Mouse (Mus musculus) G1E (cell line): ENCODE data around the gene Mpig6b. TPM values are rescaled to one million over a fixed set of nuclear protein-coding genes. Genes with fewer than 3 reads are reported as not detected.

Source experiments
- ATAC-seq: 2 replicates; pipeline ENCODE4 v1.8.0; 2016; ENCODE audit warnings: mild to moderate bottlenecking; ENCODE audit not compliant: insufficient number of reproducible peaks, poor library complexity, low FRiP score, severe bottlenecking; ENCODE audit errors: extremely low read depth
- DNase-seq: peaks from one replicate; pipeline ENCODE4 v3.0.0; 2012; ENCODE audit warnings: low spot score
- H3K27me3 ChIP-seq: 2 replicates; pipeline ENCODE4 v1.6.1; 2012; ENCODE audit warnings: mild to moderate bottlenecking, low read length, inconsistent platforms; ENCODE audit not compliant: insufficient read depth
- H3K36me3 ChIP-seq: replicated peaks from 2 replicates; pipeline ENCODE3; 2012; ENCODE audit warnings: mild to moderate bottlenecking, inconsistent platforms
- H3K4me1 ChIP-seq: 2 replicates; pipeline ENCODE4 v1.6.1; 2012; ENCODE audit warnings: low read depth, low read length, inconsistent platforms, mixed read lengths; ENCODE audit not compliant: insufficient read depth
- H3K4me3 ChIP-seq: 2 replicates; pipeline ENCODE4 v1.5.1; 2012; ENCODE audit warnings: low read depth, mild to moderate bottlenecking, inconsistent platforms, low read length, moderate library complexity, mixed read lengths
- H3K9me3 ChIP-seq: replicated peaks from 2 replicates; pipeline ENCODE4 v1.6.1; 2012; ENCODE audit warnings: inconsistent platforms
- CTCF ChIP-seq: IDR thresholded peaks from 2 replicates; pipeline ENCODE4 v1.5.1; 2012; ENCODE audit warnings: low read depth, low read length, inconsistent platforms, mixed read lengths
- GATA1 ChIP-seq: IDR thresholded peaks from 2 replicates; pipeline ENCODE4 v1.6.1; 2012; ENCODE audit warnings: borderline replicate concordance, low read length, inconsistent platforms, mixed read lengths
- GATA2 ChIP-seq: IDR thresholded peaks from 2 replicates; pipeline ENCODE4 v1.6.1; 2012; ENCODE audit warnings: low read depth, low read length, inconsistent platforms, borderline replicate concordance
- POLR2AphosphoS5 ChIP-seq: IDR thresholded peaks from 2 replicates; pipeline ENCODE4 v1.6.1; 2012; ENCODE audit warnings: low read depth, low read length, inconsistent platforms; ENCODE audit not compliant: insufficient replicate concordance
- TAL1 ChIP-seq: conservative IDR thresholded peaks from 2 replicates; pipeline ENCODE4 v1.6.1; 2012; ENCODE audit warnings: low read depth, low read length, inconsistent platforms, mixed read lengths
- polyA plus RNA-seq: library from polyadenylated mRNA; stranded (reverse); fragments of >175 nt; gene quantifications from 2 replicates; pipeline ENCODE4 v1.2.3, GENCODE M21; 2012
- total RNA-seq, 2 experiments: library from RNA; stranded (forward) in 1 of 2; stranded (reverse) in 1 of 2; fragments of 200-1000 nt in 1 of 2; fragments of >200 nt in 1 of 2; fragmentation: Nextera tagmentation in 1 of 2; gene quantifications; 2 replicates each; pipeline ENCODE4 v1.2.3; 2014 to 2017

Mpig6b gene
- total and polyA plus RNA-seq, 3 experiments: not detected

GRCm38 (mm10) chr17:35058911-35059892, 6.8 kb downstream of the Mpig6b start, which contains the start of gene Ddah2:
TSS of gene Ddah2 (plus strand) at chr17:35059035.
- ATAC-seq: peak; percentile 66
- peaks cover 80% of the 10 kb centered on the region for H3K36me3 ChIP-seq
- peak; percentile 76 for DNase-seq
- H3K9me3 ChIP-seq: no peaks in the 10 kb centered on the region
- TF ChIP-seq TAL1 (no peak), CTCF (peak; percentile 17; the same call in 1 of the 2 replicates), GATA1 (no peak), POLR2AphosphoS5 (no peak; the same call in 1 of the 2 replicates), GATA2 (no peak)
- peaks cover 68% of the 10 kb centered on the region for H3K4me1 ChIP-seq
- peak within 1 kb of the TSS; percentile 76 for H3K4me3 ChIP-seq
- 0 out of 2 replicates have a peak, but pooled peaks cover under 1% of the 10 kb centered on the region for H3K27me3 ChIP-seq

GRCm38 (mm10) chr17:35058316-35058715, 7.7 kb downstream of the Mpig6b start:
- no peak for ATAC-seq
- Histone ChIP-seq H3K27me3 (no peaks in the 10 kb centered on the region), H3K36me3 (peaks cover 85% of the 10 kb centered on the region), H3K4me1 (peaks cover 75% of the 10 kb centered on the region), H3K4me3 (no peak overlapping the region; the same call in 1 of the 2 replicates), H3K9me3 (no peaks in the 10 kb centered on the region)
- no peak for DNase-seq
- TF ChIP-seq CTCF: no peak

DNA sequence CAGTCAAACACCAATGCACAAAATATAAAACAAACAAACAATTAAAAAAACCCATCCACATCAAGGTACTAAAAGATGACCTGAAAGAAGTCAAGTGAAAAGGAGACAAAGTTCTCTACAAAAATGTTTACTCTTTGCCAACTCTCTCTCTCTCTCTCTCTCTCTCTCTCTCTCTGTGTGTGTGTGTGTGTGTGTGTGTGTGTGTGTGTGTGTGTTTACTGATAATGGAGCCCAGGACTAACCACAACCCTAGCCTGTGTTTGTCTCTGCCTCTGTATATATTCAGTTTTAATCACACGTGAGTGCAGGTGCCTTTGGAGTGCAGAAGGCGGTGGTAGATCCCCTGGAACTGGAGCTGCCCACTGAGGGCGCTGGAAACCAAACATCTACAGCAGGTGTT, 8.9 kb downstream of the Mpig6b start:
- ATAC-seq (no peak), DNase-seq (no peak)
- peaks cover 87% of the 10 kb centered on the region for H3K4me1 ChIP-seq
- H3K36me3 ChIP-seq: peaks cover 86% of the 10 kb centered on the region
- H3K4me3 ChIP-seq: no peak overlapping the region
- no peaks in the 10 kb centered on the region for H3K9me3 ChIP-seq
- H3K27me3 ChIP-seq: no peaks in the 10 kb centered on the region
- TF ChIP-seq CTCF (no peak), TAL1 (no peak)

GRCm38 (mm10) chr17:35055691-35056495, 10.1 kb downstream of the Mpig6b start:
- ATAC-seq (no peak), DNase-seq (no peak)
- Histone ChIP-seq H3K9me3 (no peaks in the 10 kb centered on the region), H3K36me3 (peaks cover 85% of the 10 kb centered on the region), H3K4me1 (peaks cover 84% of the 10 kb centered on the region), H3K4me3 (no peak overlapping the region; the same call in 1 of the 2 replicates), H3K27me3 (no peaks in the 10 kb centered on the region)
- no peak for TF ChIP-seq GATA2
- no peak for TF ChIP-seq GATA1
- no peak for TF ChIP-seq CTCF
- TF ChIP-seq TAL1: no peak
- no peak for TF ChIP-seq POLR2AphosphoS5

DNA sequence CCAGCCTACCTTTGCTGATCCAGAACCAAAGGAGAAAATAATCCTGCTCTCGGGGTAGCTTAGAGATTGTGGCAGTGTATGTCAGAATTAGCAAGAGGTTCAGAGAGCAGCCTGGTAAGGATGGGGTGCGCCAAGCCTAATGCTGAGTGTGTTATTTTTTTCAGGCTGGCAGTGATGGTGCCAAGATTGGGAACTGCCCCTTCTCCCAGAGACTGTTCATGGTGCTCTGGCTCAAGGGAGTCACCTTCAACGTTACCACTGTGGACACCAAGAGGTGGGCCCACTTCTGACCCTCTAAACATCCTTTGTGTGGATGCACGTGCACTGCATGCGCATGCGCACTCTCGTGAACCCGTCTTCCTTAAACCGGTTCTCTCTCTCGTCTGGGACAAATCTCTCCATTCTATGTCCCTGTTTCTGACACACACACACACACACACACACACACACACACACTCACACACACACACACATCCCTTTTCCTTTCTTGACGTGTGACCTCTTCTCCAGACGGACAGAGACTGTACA, 13.6 kb downstream of the Mpig6b start:
- Histone ChIP-seq H3K4me3 (peak overlapping the region; percentile 81), H3K9me3 (no peaks in the 10 kb centered on the region), H3K27me3 (no peaks in the 10 kb centered on the region), H3K4me1 (peaks cover 75% of the 10 kb centered on the region), H3K36me3 (peaks cover 59% of the 10 kb centered on the region)
- no peak for ATAC-seq
- no peak for DNase-seq
- no peak for TF ChIP-seq CTCF
- TF ChIP-seq TAL1: no peak
- TF ChIP-seq GATA2: no peak

GRCm38 (mm10) chr17:35051156-35052086, 14.6 kb downstream of the Mpig6b start:
- H3K36me3 ChIP-seq: peaks cover 51% of the 10 kb centered on the region
- DNase-seq (peak; percentile 93), ATAC-seq (peak; percentile 61)
- peak overlapping the region; percentile 81 for H3K4me3 ChIP-seq
- no peak for TF ChIP-seq GATA1
- no peak for TF ChIP-seq POLR2AphosphoS5
- TF ChIP-seq TAL1: no peak
- TF ChIP-seq GATA2: no peak
- no peak for TF ChIP-seq CTCF
- no peaks in the 10 kb centered on the region for H3K27me3 ChIP-seq
- peaks cover 73% of the 10 kb centered on the region for H3K4me1 ChIP-seq
- H3K9me3 ChIP-seq: no peaks in the 10 kb centered on the region
